Mouse (Mus musculus) cerebellum, postnatal 14 days (tissue): Measurements from ENCODE around the gene Coro2a.
"Not testable (repeated sequence)": the region's sequence is repeated elsewhere in the genome, so short reads cannot be mapped to it uniquely, and the experiment has no call there.

Experiments
- DNase-seq, 2 experiments: peaks; one replicate each; pipeline ENCODE4 v3.0.0; 2021; ENCODE audit warnings: mixed read lengths in 2 of 2

Gene Coro2a

GRCm38 (mm10) chr4:46601844-46602423 is at the start of gene Coro2a:
Gene Coro2a, minus strand, starts transcription at chr4:46602202.
- peak; percentile 95 to 96 for DNase-seq

GRCm38 (mm10) chr4:46650086-46650753 is 48.2 kb upstream of the Coro2a start, which contains the start of gene Tbc1d2:
Gene Tbc1d2, minus strand, starts transcription at chr4:46650209.
- DNase-seq: peak; percentile 95 to 97

GRCm38 (mm10) chr4:46649161-46649560 is 47.2 kb upstream of the Coro2a start:
- DNase-seq: no peak

- DNase-seq: no peak
These were observed 41.7 kb upstream of the Coro2a start for GRCm38 (mm10) chr4:46643676-46644112.

- DNase-seq: no peak
These were observed 41.1 kb upstream of the Coro2a start for GRCm38 (mm10) chr4:46642924-46643675.

- DNase-seq: no peak
These were observed 39.3 kb upstream of the Coro2a start for GRCm38 (mm10) chr4:46641283-46641682.

- no peak for DNase-seq
These were observed 37.9 kb upstream of the Coro2a start for GRCm38 (mm10) chr4:46639866-46640265.

GRCm38 (mm10) chr4:46637250-46637649 is 35.2 kb upstream of the Coro2a start:
- not testable (repeated sequence) for DNase-seq

GRCm38 (mm10) chr4:46635702-46636430 is 33.9 kb upstream of the Coro2a start:
- no peak for DNase-seq

GRCm38 (mm10) chr4:46634881-46635280 is 32.9 kb upstream of the Coro2a start:
- DNase-seq: no peak

- DNase-seq: not testable (repeated sequence)
These were observed 31.6 kb upstream of the Coro2a start for GRCm38 (mm10) chr4:46633565-46633964.

- DNase-seq: no peak
These were observed 30.5 kb upstream of the Coro2a start for GRCm38 (mm10) chr4:46632465-46632864.

GRCm38 (mm10) chr4:46630390-46630789 is 28.4 kb upstream of the Coro2a start:
- DNase-seq: peak in 1 of 2 experiments; percentile 55

- DNase-seq: no peak
These were observed 26.9 kb upstream of the Coro2a start for GRCm38 (mm10) chr4:46628873-46629272.

- DNase-seq: no peak
These were observed 26.1 kb upstream of the Coro2a start for GRCm38 (mm10) chr4:46628081-46628480.

GRCm38 (mm10) chr4:46625101-46625500 is 23.1 kb upstream of the Coro2a start:
- DNase-seq: peak; percentile 82 to 89

- DNase-seq: no peak
These were observed 21.0 kb upstream of the Coro2a start for GRCm38 (mm10) chr4:46623007-46623406.

GRCm38 (mm10) chr4:46620946-46621345 is 18.9 kb upstream of the Coro2a start:
- no peak for DNase-seq

- DNase-seq: peak; percentile 41 to 81
These were observed 18.3 kb upstream of the Coro2a start for GRCm38 (mm10) chr4:46620330-46620729.

- DNase-seq: no peak
These were observed 16.3 kb upstream of the Coro2a start for GRCm38 (mm10) chr4:46618196-46618817.

GRCm38 (mm10) chr4:46617408-46617807 is 15.4 kb upstream of the Coro2a start:
- DNase-seq: no peak

- DNase-seq: no peak
These were observed 12.6 kb upstream of the Coro2a start for GRCm38 (mm10) chr4:46614641-46615040.
